Mouse (Mus musculus) heart, embryonic 12.5 days (tissue): ENCODE measurements at regions not wholly inside any gene's neighbourhood (a gene's known extent, or its start where the extent isn't known, plus 50 kb on each side); places are given as distances from the start of the nearest gene placed in this dataset.

ENCODE experiments used
- ATAC-seq: fragments of 200-750 bp; cut with Nextera tagmentation; 2 replicates; pipeline ENCODE4 v1.8.0; 2017; ENCODE audit warnings: moderate TSS enrichment, moderate library complexity; ENCODE audit not compliant: insufficient number of reproducible peaks, low FRiP score
- H3K27ac ChIP-seq: fragments of 300-500 bp; sonication (generic); 2 replicates; pipeline ENCODE4 v1.5.1; 2016; ENCODE audit warnings: mild to moderate bottlenecking, moderate library complexity; ENCODE audit not compliant: poor library complexity, severe bottlenecking
- H3K27me3 ChIP-seq: fragments of 300-500 bp; sonication (generic); replicated peaks from 2 replicates; pipeline ENCODE4 v1.6.1; 2016; ENCODE audit warnings: mild to moderate bottlenecking, moderate library complexity
- H3K36me3 ChIP-seq: fragments of 300-500 bp; sonication (generic); 2 replicates; pipeline ENCODE4 v1.6.1; 2016; ENCODE audit warnings: mild to moderate bottlenecking, moderate library complexity
- H3K4me1 ChIP-seq: fragments of 300-500 bp; sonication (generic); replicated peaks from 2 replicates; pipeline ENCODE4 v1.6.1; 2016; ENCODE audit warnings: mild to moderate bottlenecking
- H3K4me2 ChIP-seq: fragments of 300-500 bp; sonication (generic); 2 replicates; pipeline ENCODE4 v1.6.1; 2016; ENCODE audit warnings: mild to moderate bottlenecking, moderate library complexity
- H3K4me3 ChIP-seq: fragments of 300-500 bp; sonication (generic); 2 replicates; pipeline ENCODE4 v1.5.1; 2016; ENCODE audit warnings: mild to moderate bottlenecking
- H3K9ac ChIP-seq: fragments of 300-500 bp; sonication (generic); 2 replicates; pipeline ENCODE4 v1.6.1; 2016; ENCODE audit warnings: mild to moderate bottlenecking, moderate library complexity
- H3K9me3 ChIP-seq: fragments of 300-500 bp; sonication (generic); replicated peaks from 2 replicates; pipeline ENCODE4 v1.6.1; 2016; ENCODE audit warnings: mild to moderate bottlenecking, moderate library complexity
- WGBS: fragments of 180-500 bp; shearing (Covaris S2); methylation state at CpG from one replicate; pipeline ENCODE4 v1.1.7; 2016; 5-methylcytosine and 5-hydroxymethylcytosine counted together

DNA sequence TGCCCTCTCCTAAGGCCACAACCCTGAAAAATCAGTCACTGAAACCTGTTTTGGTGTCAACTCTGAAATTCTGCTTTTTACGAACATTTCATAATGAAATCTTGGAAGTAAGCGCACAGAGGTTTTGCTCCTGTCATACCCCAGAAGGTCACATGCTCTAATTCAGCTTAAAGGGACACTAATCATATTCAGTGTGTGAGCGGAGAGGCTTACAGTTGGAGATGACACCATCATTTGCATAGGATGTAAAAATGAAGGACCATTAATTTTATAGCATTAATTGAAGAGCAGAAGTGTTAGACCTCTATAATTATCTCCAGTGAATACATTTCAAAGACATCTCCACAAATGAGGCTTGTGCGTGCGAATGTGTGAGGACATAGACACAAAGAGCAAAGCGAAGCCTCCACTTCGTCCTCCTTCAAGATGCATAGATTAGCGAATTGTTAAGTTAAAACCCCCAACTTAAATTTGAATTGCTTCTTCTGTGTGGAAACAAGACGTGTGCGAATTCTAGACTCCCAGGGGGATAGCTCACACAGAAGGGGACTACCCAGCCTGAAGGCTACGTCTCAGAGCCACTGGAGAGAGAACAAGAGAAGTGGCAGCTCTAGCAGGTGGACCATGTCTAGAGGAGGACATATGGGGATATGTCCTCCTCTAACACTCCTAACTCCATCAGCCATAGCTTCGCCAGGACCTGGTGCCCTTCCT lies 479.0 kb upstream of the Kif2a start:
- Histone ChIP-seq H3K4me2 (no peak overlapping the region), H3K27ac (no peak overlapping the region), H3K36me3 (no peaks in the 10 kb centered on the region), H3K27me3 (0 out of 2 replicates have a peak, but pooled peaks cover 3% of the 10 kb centered on the region), H3K4me3 (no peak overlapping the region), H3K9ac (no peak overlapping the region), H3K4me1 (no peaks in the 10 kb centered on the region), H3K9me3 (no peaks in the 10 kb centered on the region)
- 86% methylated on average over 12 of the region's 12 CpGs for WGBS
- ATAC-seq: no peak

DNA sequence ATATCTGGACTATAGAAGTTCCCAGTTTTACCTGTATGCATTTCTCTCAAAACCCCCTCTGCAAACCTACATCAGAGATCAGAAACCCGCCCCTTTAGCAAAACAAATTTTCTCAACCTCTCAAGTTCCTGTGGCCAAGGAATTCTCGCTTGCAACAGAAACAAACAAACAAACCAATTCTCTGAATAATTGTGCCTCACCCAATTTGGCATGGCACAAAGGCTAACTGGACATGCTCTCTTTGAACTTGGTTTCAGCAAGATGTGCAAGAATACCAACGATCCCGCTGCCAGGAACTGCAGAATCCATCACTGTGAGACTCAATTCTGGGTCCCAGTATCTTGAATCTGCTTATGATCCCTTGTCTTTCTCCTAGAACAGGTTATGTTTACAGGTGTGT lies 477.4 kb upstream of the Kif2a start:
- no peak overlapping the region for H3K9ac ChIP-seq
- WGBS: 69% methylated on average over 4 of the region's 4 CpGs
- H3K36me3 ChIP-seq: no peaks in the 10 kb centered on the region
- no peak overlapping the region for H3K27ac ChIP-seq
- H3K4me1 ChIP-seq: no peaks in the 10 kb centered on the region
- no peak for ATAC-seq
- no peak overlapping the region for H3K4me3 ChIP-seq
- 0 out of 2 replicates have a peak, but pooled peaks cover 3% of the 10 kb centered on the region for H3K27me3 ChIP-seq
- no peaks in the 10 kb centered on the region for H3K9me3 ChIP-seq
- no peak overlapping the region for H3K4me2 ChIP-seq

DNA sequence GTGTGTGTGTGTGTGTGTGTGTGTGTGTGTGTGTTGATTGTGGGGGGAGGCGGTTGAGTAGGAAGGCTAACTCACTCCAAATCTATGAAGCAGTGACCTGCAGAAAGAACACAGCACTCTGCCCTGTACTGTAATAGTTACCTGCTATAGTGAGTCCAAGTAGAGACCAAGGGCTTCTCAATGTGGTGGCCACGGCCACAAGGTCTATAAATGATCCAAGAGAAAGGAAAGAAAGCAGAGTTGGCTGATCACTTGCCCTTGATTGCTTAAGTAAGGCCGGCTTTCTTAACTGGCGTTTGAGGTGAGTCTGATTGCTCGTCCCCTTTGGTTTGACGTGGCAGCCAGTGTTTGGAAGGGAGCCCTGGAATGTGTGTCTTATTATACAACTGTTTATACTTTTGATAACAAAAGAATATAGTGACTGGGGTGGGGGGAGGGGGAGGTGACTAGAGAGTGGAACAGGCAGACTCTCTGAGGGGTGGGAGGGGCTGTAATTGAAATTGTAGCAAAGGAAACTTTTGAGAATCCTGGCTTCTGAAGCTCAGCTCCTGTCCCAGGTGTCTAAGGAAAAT lies 473.3 kb upstream of the Kif2a start:
- H3K27me3 ChIP-seq: no peaks in the 10 kb centered on the region
- H3K36me3 ChIP-seq: no peaks in the 10 kb centered on the region
- no peak for ATAC-seq
- WGBS: 41% methylated on average over 6 of the region's 6 CpGs
- no peak overlapping the region for H3K27ac ChIP-seq
- no peaks in the 10 kb centered on the region for H3K9me3 ChIP-seq
- no peak overlapping the region for H3K4me3 ChIP-seq
- no peak overlapping the region for H3K9ac ChIP-seq
- no peaks in the 10 kb centered on the region for H3K4me1 ChIP-seq
- H3K4me2 ChIP-seq: no peak overlapping the region

DNA sequence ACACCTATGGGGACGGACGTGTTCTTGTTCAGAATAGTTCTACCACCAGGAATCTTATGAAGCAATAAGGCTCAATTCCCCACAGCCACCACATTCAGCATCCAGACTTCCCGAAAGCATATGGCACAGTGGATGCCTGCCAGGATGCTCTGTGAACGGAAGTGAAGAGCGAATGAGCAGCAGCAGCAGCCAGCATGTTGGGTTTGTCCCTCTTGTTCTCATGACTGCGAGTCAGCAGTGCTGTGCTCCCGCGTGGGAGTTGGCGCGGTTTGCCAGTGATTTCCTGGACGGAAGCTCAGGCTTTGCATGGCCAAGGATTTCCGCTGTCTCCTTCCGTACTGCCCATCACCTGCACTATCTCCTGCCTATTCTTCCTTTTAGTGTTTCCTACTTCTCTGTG lies 471.8 kb upstream of the Kif2a start:
- H3K36me3 ChIP-seq: no peaks in the 10 kb centered on the region
- no peak overlapping the region for H3K27ac ChIP-seq
- H3K9me3 ChIP-seq: no peaks in the 10 kb centered on the region
- no peak overlapping the region for H3K9ac ChIP-seq
- no peak overlapping the region for H3K4me2 ChIP-seq
- H3K4me1 ChIP-seq: no peaks in the 10 kb centered on the region
- no peak overlapping the region for H3K4me3 ChIP-seq
- 76% methylated on average over 13 of the region's 13 CpGs for WGBS
- H3K27me3 ChIP-seq: no peaks in the 10 kb centered on the region
- no peak for ATAC-seq

DNA sequence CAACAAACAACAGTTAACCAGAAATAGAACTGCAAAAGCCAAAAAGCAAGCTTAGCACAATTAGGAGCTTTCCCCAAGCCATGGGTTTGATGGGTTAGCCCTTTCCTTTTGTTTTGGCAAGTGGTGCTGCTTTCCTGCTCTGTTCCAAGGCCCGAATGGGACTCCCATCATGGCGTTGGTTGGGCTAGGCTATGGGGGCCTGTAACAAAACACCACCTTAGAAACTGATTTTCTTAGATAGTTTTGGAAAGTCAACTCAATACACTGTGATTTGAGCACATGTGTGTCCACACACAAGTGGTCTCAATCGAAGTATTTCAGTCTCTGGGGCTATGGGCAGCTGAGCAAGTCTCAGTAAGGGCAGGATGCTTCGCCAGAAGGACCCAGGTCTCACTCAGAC lies 470.5 kb upstream of the Kif2a start:
- H3K4me3 ChIP-seq: no peak overlapping the region
- no peaks in the 10 kb centered on the region for H3K4me1 ChIP-seq
- WGBS: 81% methylated on average over 4 of the region's 4 CpGs
- no peak for ATAC-seq
- H3K9ac ChIP-seq: no peak overlapping the region
- H3K4me2 ChIP-seq: no peak overlapping the region
- no peaks in the 10 kb centered on the region for H3K36me3 ChIP-seq
- H3K27ac ChIP-seq: no peak overlapping the region
- H3K27me3 ChIP-seq: no peaks in the 10 kb centered on the region
- H3K9me3 ChIP-seq: no peaks in the 10 kb centered on the region

- 71% methylated on average over 7 of the region's 7 CpGs for WGBS
- no peak for ATAC-seq
Observed at GRCm38 (mm10) chr13:107491423-107491822, 469.5 kb upstream of the Kif2a start.

GRCm38 (mm10) chr13:107485400-107486017 lies 463.6 kb upstream of the Kif2a start:
- Histone ChIP-seq H3K4me2 (no peak overlapping the region), H3K36me3 (no peaks in the 10 kb centered on the region), H3K27me3 (no peaks in the 10 kb centered on the region), H3K9ac (no peak overlapping the region), H3K4me1 (peaks cover 9% of the 10 kb centered on the region), H3K27ac (no peak overlapping the region), H3K4me3 (no peak overlapping the region), H3K9me3 (no peaks in the 10 kb centered on the region)
- ATAC-seq: no peak
- 76% methylated on average over 4 of the region's 4 CpGs for WGBS

More at GRCm38 (mm10) chr13:107491423-107491822, 469.5 kb upstream of the Kif2a start:
- Histone ChIP-seq H3K36me3 (no peaks in the 10 kb centered on the region), H3K27ac (no peak overlapping the region), H3K4me3 (no peak overlapping the region), H3K9me3 (no peaks in the 10 kb centered on the region), H3K4me2 (no peak overlapping the region), H3K27me3 (no peaks in the 10 kb centered on the region), H3K9ac (no peak overlapping the region), H3K4me1 (no peaks in the 10 kb centered on the region)

- no peaks in the 10 kb centered on the region for H3K27me3 ChIP-seq
- 27% methylated on average over 6 of the region's 6 CpGs for WGBS
- H3K27ac ChIP-seq: no peak overlapping the region
- ATAC-seq: no peak
- no peak overlapping the region for H3K9ac ChIP-seq
- no peak overlapping the region for H3K4me2 ChIP-seq
- H3K4me1 ChIP-seq: peaks cover 9% of the 10 kb centered on the region
- no peak overlapping the region for H3K4me3 ChIP-seq
- H3K9me3 ChIP-seq: no peaks in the 10 kb centered on the region
- no peaks in the 10 kb centered on the region for H3K36me3 ChIP-seq
Observed at GRCm38 (mm10) chr13:107484630-107484998, 462.7 kb upstream of the Kif2a start.

DNA sequence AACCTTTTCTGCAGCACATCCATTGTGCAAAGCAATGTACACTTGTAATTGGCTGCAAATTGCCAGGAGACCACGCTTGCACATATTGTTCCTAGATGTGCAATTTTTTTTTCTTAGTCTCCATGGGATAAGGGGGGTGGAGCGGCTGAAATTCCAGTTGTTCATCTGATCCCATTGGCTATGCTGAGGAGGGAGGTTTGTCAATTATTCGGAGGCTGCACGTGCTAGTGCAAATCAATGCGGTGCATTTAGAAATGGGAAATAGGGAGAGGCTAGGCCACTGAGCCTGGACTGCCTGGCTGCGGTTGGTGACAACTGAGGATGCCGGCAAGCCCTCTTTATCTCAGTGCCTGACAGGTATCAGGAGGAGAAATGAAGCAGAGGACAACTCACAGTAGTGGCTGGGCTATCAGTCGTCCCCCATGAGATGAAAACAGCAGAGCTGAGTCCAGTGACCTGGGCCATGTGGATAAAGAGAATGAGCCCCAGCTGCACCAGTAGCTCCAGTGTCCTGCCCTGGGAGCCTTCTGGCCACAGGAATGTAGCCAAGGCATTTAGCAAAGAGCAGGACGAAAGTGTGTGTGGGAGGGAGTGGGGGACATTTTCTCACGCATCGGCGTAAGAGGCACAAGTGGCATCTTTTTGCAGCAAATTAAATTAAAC lies 462.2 kb upstream of the Kif2a start:
- Histone ChIP-seq H3K36me3 (no peaks in the 10 kb centered on the region), H3K9me3 (no peaks in the 10 kb centered on the region), H3K27ac (no peak overlapping the region), H3K27me3 (no peaks in the 10 kb centered on the region), H3K4me3 (no peak overlapping the region), H3K4me2 (no peak overlapping the region), H3K9ac (no peak overlapping the region), H3K4me1 (peaks cover 9% of the 10 kb centered on the region)
- ATAC-seq: no peak
- whole genome bisulfite sequencing: 25% methylated on average over 12 of the region's 12 CpGs

- H3K4me3 ChIP-seq: no peak overlapping the region
- no peak for ATAC-seq
- H3K4me1 ChIP-seq: peaks cover 6% of the 10 kb centered on the region
- no peak overlapping the region for H3K9ac ChIP-seq
- WGBS: 66% methylated on average over 3 of the region's 3 CpGs
- no peaks in the 10 kb centered on the region for H3K9me3 ChIP-seq
- H3K27ac ChIP-seq: no peak overlapping the region
- H3K4me2 ChIP-seq: no peak overlapping the region
- H3K36me3 ChIP-seq: no peaks in the 10 kb centered on the region
- peaks cover 9% of the 10 kb centered on the region for H3K27me3 ChIP-seq
Observed at GRCm38 (mm10) chr13:107475166-107475565, 453.2 kb upstream of the Kif2a start.

- Histone ChIP-seq H3K9ac (no peak overlapping the region), H3K27ac (no peak overlapping the region), H3K4me1 (peaks cover 15% of the 10 kb centered on the region), H3K27me3 (peaks cover 9% of the 10 kb centered on the region), H3K36me3 (no peaks in the 10 kb centered on the region), H3K4me3 (peak overlapping the region; percentile 31), H3K4me2 (peak overlapping the region; percentile 73), H3K9me3 (no peaks in the 10 kb centered on the region)
- WGBS: 2% methylated on average over 13 of the region's 13 CpGs
- peak; percentile 57; the same call in 1 of the 2 replicates for ATAC-seq
Observed at GRCm38 (mm10) chr13:107469491-107470276, 447.8 kb upstream of the Kif2a start.
